Mouse (Mus musculus) liver, embryonic 15.5 days (tissue): Measurements from ENCODE around the gene Gm21987. TPM values are rescaled to one million over a fixed set of nuclear protein-coding genes. Genes with fewer than 3 reads are reported as not detected.

ENCODE experiments used
- ATAC-seq: fragments of 200-750 bp; cut with Nextera tagmentation; 2 replicates; pipeline ENCODE4 v1.8.0; 2017; ENCODE audit warnings: moderate number of reproducible peaks, mild to moderate bottlenecking, moderate library complexity; ENCODE audit not compliant: insufficient read depth
- H3K27ac ChIP-seq: fragments of 300-500 bp; sonication (generic); replicated peaks from 2 replicates; pipeline ENCODE4 v1.5.1; 2015; ENCODE audit warnings: mild to moderate bottlenecking, inconsistent platforms
- H3K27me3 ChIP-seq: fragments of 300-500 bp; sonication (generic); 2 replicates; pipeline ENCODE4 v1.6.1; 2015; ENCODE audit warnings: mild to moderate bottlenecking, inconsistent platforms
- H3K36me3 ChIP-seq: fragments of 300-500 bp; sonication (generic); replicated peaks from 2 replicates; pipeline ENCODE4 v1.6.1; 2015; ENCODE audit warnings: moderate library complexity, mild to moderate bottlenecking, inconsistent platforms
- H3K4me1 ChIP-seq: fragments of 300-500 bp; sonication (generic); replicated peaks from 2 replicates; pipeline ENCODE4 v1.6.1; 2015; ENCODE audit warnings: inconsistent platforms
- H3K4me2 ChIP-seq: fragments of 300-500 bp; sonication (generic); 2 replicates; pipeline ENCODE4 v1.6.1; 2015; ENCODE audit warnings: moderate library complexity, mild to moderate bottlenecking, inconsistent platforms
- H3K4me3 ChIP-seq: fragments of 300-500 bp; sonication (generic); replicated peaks from 2 replicates; pipeline ENCODE4 v1.5.1; 2015; ENCODE audit warnings: mild to moderate bottlenecking, inconsistent platforms
- H3K9ac ChIP-seq: fragments of 300-500 bp; sonication (generic); 2 replicates; pipeline ENCODE4 v1.6.1; 2015; ENCODE audit warnings: moderate library complexity, mild to moderate bottlenecking, inconsistent platforms
- H3K9me3 ChIP-seq: fragments of 300-500 bp; sonication (generic); replicated peaks from 2 replicates; pipeline ENCODE4 v1.6.1; 2016; ENCODE audit warnings: inconsistent platforms
- WGBS: fragments of 180-500 bp; shearing (Covaris S2); methylation state at CpG from one replicate; pipeline ENCODE4 v1.1.7; 2015; ENCODE audit warnings: mixed read lengths; ENCODE audit not compliant: insufficient replicate concordance; 5-methylcytosine and 5-hydroxymethylcytosine counted together
- polyA plus RNA-seq: library from polyadenylated mRNA; unstranded; fragments of >200 nt; fragmentation: Nextera tagmentation; extraction: Ambion mirVana; gene quantifications from 2 replicates; pipeline ENCODE4 v1.2.1, GENCODE M21; 2015

Gene Gm21987
- polyA plus RNA-seq, 1 experiment from 2014 or later = not detected

GRCm38 (mm10) chr16:38372876-38373275, 26.0 kb downstream of the Gm21987 start:
- peak overlapping the region; percentile 76 for H3K9ac ChIP-seq
- no peak for ATAC-seq
- peaks cover 85% of the 10 kb centered on the region for H3K4me1 ChIP-seq
- H3K9me3 ChIP-seq = no peaks in the 10 kb centered on the region
- 65% methylated on average over 4 of the region's 4 CpGs for WGBS
- H3K27ac ChIP-seq = peak overlapping the region; percentile 96
- peak overlapping the region; percentile 68 for H3K4me3 ChIP-seq
- H3K36me3 ChIP-seq = peaks cover 31% of the 10 kb centered on the region
- H3K4me2 ChIP-seq = peak overlapping the region; percentile 75
- H3K27me3 ChIP-seq = no peaks in the 10 kb centered on the region

- Histone ChIP-seq H3K27ac (peak overlapping the region; percentile 96), H3K36me3 (peaks cover 34% of the 10 kb centered on the region), H3K9me3 (no peaks in the 10 kb centered on the region), H3K9ac (peak overlapping the region; percentile 76; the same call in 1 of the 2 replicates), H3K4me1 (peaks cover 85% of the 10 kb centered on the region), H3K4me3 (peak overlapping the region; percentile 68), H3K4me2 (peak overlapping the region; percentile 75), H3K27me3 (no peaks in the 10 kb centered on the region)
- WGBS = 78% methylated on average over 10 of the region's 10 CpGs
- ATAC-seq = no peak
These were observed 26.6 kb downstream of the Gm21987 start for GRCm38 (mm10) chr16:38373439-38373838.

GRCm38 (mm10) chr16:38373941-38374340, 27.1 kb downstream of the Gm21987 start:
- 82% methylated on average over 16 of the region's 16 CpGs for WGBS
- H3K9me3 ChIP-seq = no peaks in the 10 kb centered on the region
- peak overlapping the region; percentile 75 for H3K4me2 ChIP-seq
- H3K36me3 ChIP-seq = peaks cover 40% of the 10 kb centered on the region
- no peaks in the 10 kb centered on the region for H3K27me3 ChIP-seq
- H3K27ac ChIP-seq = peak overlapping the region; percentile 96
- ATAC-seq = no peak
- H3K4me1 ChIP-seq = peaks cover 85% of the 10 kb centered on the region
- H3K4me3 ChIP-seq = peak overlapping the region; percentile 68
- H3K9ac ChIP-seq = 0 out of 2 replicates have a peak overlapping the region, but pooled peaks have one; percentile 76

GRCm38 (mm10) chr16:38374379-38375140, 27.7 kb downstream of the Gm21987 start:
- no peak for ATAC-seq
- Histone ChIP-seq H3K9me3 (no peaks in the 10 kb centered on the region), H3K4me2 (peak overlapping the region; percentile 75), H3K4me3 (peak overlapping the region; percentile 68), H3K36me3 (peaks cover 40% of the 10 kb centered on the region), H3K9ac (peak overlapping the region; percentile 61), H3K4me1 (peaks cover 84% of the 10 kb centered on the region), H3K27me3 (no peaks in the 10 kb centered on the region), H3K27ac (peak overlapping the region; percentile 96)
- WGBS = 46% methylated on average over 10 of the region's 10 CpGs

GRCm38 (mm10) chr16:38375182-38375581, 28.3 kb downstream of the Gm21987 start:
- H3K27me3 ChIP-seq = no peaks in the 10 kb centered on the region
- no peaks in the 10 kb centered on the region for H3K9me3 ChIP-seq
- peak overlapping the region; percentile 68 for H3K4me3 ChIP-seq
- H3K4me2 ChIP-seq = peak overlapping the region; percentile 75
- no peak for ATAC-seq
- H3K36me3 ChIP-seq = peaks cover 40% of the 10 kb centered on the region
- peak overlapping the region; percentile 61 for H3K9ac ChIP-seq
- H3K4me1 ChIP-seq = peaks cover 81% of the 10 kb centered on the region
- WGBS = 19% methylated on average over 7 of the region's 7 CpGs
- H3K27ac ChIP-seq = peak overlapping the region; percentile 69

- Histone ChIP-seq H3K36me3 (peaks cover 40% of the 10 kb centered on the region), H3K4me2 (peak overlapping the region; percentile 75), H3K27me3 (no peaks in the 10 kb centered on the region), H3K4me3 (peak overlapping the region; percentile 68), H3K27ac (peak overlapping the region; percentile 69), H3K4me1 (peaks cover 70% of the 10 kb centered on the region), H3K9me3 (no peaks in the 10 kb centered on the region), H3K9ac (peak overlapping the region; percentile 61)
- 27% methylated on average over 17 of the region's 17 CpGs for WGBS
- no peak for ATAC-seq
These were observed 29.5 kb downstream of the Gm21987 start for GRCm38 (mm10) chr16:38376163-38376840.

GRCm38 (mm10) chr16:38376841-38377249, 30.0 kb downstream of the Gm21987 start:
- Histone ChIP-seq H3K36me3 (peaks cover 40% of the 10 kb centered on the region), H3K9ac (peak overlapping the region; percentile 61), H3K4me1 (peaks cover 67% of the 10 kb centered on the region), H3K9me3 (no peaks in the 10 kb centered on the region), H3K4me2 (peak overlapping the region; percentile 75), H3K27ac (peak overlapping the region; percentile 62), H3K27me3 (no peaks in the 10 kb centered on the region), H3K4me3 (peak overlapping the region; percentile 68)
- 36% methylated on average over 8 of the region's 8 CpGs for WGBS
- no peak for ATAC-seq

- 80% methylated on average over 6 of the region's 6 CpGs for WGBS
- Histone ChIP-seq H3K4me3 (no peak overlapping the region), H3K27me3 (no peaks in the 10 kb centered on the region), H3K36me3 (peaks cover 40% of the 10 kb centered on the region), H3K9ac (no peak overlapping the region), H3K4me1 (peaks cover 69% of the 10 kb centered on the region), H3K4me2 (no peak overlapping the region), H3K27ac (peak overlapping the region; percentile 62; the same call in 1 of the 2 replicates), H3K9me3 (no peaks in the 10 kb centered on the region)
- ATAC-seq = no peak
These were observed 30.7 kb downstream of the Gm21987 start for GRCm38 (mm10) chr16:38377546-38377945.

- Histone ChIP-seq H3K36me3 (peaks cover 40% of the 10 kb centered on the region), H3K9me3 (no peaks in the 10 kb centered on the region), H3K27ac (no peak overlapping the region), H3K9ac (no peak overlapping the region), H3K4me1 (peaks cover 68% of the 10 kb centered on the region), H3K4me2 (no peak overlapping the region), H3K27me3 (no peaks in the 10 kb centered on the region), H3K4me3 (no peak overlapping the region)
- ATAC-seq = no peak
- WGBS = 84% methylated on average over 6 of the region's 6 CpGs
These were observed 31.8 kb downstream of the Gm21987 start for GRCm38 (mm10) chr16:38378591-38378990.

- ATAC-seq = no peak
- Histone ChIP-seq H3K4me2 (0 out of 2 replicates have a peak overlapping the region, but pooled peaks have one; percentile 15), H3K9ac (no peak overlapping the region), H3K4me3 (no peak overlapping the region), H3K36me3 (peaks cover 35% of the 10 kb centered on the region), H3K27me3 (no peaks in the 10 kb centered on the region), H3K4me1 (peaks cover 68% of the 10 kb centered on the region), H3K27ac (peak overlapping the region; percentile 24; the same call in 1 of the 2 replicates), H3K9me3 (no peaks in the 10 kb centered on the region)
- 21% methylated on average over 6 of the region's 6 CpGs for WGBS
These were observed 32.2 kb downstream of the Gm21987 start for GRCm38 (mm10) chr16:38379088-38379487.

- WGBS = 33% methylated on average over 3 of the region's 3 CpGs
- Histone ChIP-seq H3K27ac (no peak overlapping the region), H3K27me3 (no peaks in the 10 kb centered on the region), H3K4me3 (no peak overlapping the region), H3K36me3 (peaks cover 33% of the 10 kb centered on the region), H3K9me3 (no peaks in the 10 kb centered on the region), H3K4me2 (no peak overlapping the region), H3K9ac (no peak overlapping the region), H3K4me1 (peaks cover 68% of the 10 kb centered on the region)
- ATAC-seq = no peak
These were observed 32.7 kb downstream of the Gm21987 start for GRCm38 (mm10) chr16:38379493-38379892.
